Mouse (Mus musculus) limb, embryonic 10.5 days (tissue): Measurements from ENCODE around the gene Cacfd1. TPM values are rescaled to one million over a fixed set of nuclear protein-coding genes. Genes with fewer than 3 reads are reported as not detected.
A peak's percentile ranks its signal among the peaks of the same experiment; 100 is the strongest.

ENCODE experiments used
- DNase-seq: peaks from one replicate; pipeline ENCODE4 v3.0.0-alpha.2; 2017; ENCODE audit warnings: low spot score
- H3K27ac ChIP-seq: fragments of 300-500 bp; sonication (generic); 2 replicates; pipeline ENCODE4 v1.5.1; 2016; ENCODE audit warnings: mild to moderate bottlenecking
- H3K27me3 ChIP-seq: fragments of 300-500 bp; sonication (generic); 2 replicates; pipeline ENCODE4 v1.6.1; 2016; ENCODE audit warnings: low read depth, mild to moderate bottlenecking; ENCODE audit not compliant: poor library complexity, severe bottlenecking
- H3K36me3 ChIP-seq: fragments of 300-500 bp; sonication (generic); 2 replicates; pipeline ENCODE4 v1.6.1; 2016; ENCODE audit warnings: mild to moderate bottlenecking, moderate library complexity
- H3K4me1 ChIP-seq: fragments of 300-500 bp; sonication (generic); 2 replicates; pipeline ENCODE4 v1.6.1; 2016
- H3K4me3 ChIP-seq: fragments of 300-500 bp; sonication (generic); 2 replicates; pipeline ENCODE4 v1.5.1; 2016; ENCODE audit warnings: mild to moderate bottlenecking, moderate library complexity
- H3K9me3 ChIP-seq: fragments of 300-500 bp; sonication (generic); replicated peaks from 2 replicates; pipeline ENCODE4 v1.6.1; 2016; ENCODE audit warnings: mild to moderate bottlenecking
- WGBS: fragments of 180-500 bp; shearing (Covaris S2); methylation state at CpG from one replicate; pipeline ENCODE4 v1.1.7; 2016; 5-methylcytosine and 5-hydroxymethylcytosine counted together
- polyA plus RNA-seq: library from polyadenylated mRNA; unstranded; fragments of >200 nt; fragmentation: Nextera tagmentation; extraction: Ambion mirVana; gene quantifications from 2 replicates; pipeline ENCODE4 v1.2.1, GENCODE M21; 2016

Gene Cacfd1
- polyA plus RNA-seq, 1 experiment from 2014 or later, result 109 TPM

GRCm38 (mm10) chr2:27036003-27036402 is 26.3 kb downstream of the Cacfd1 start:
- DNase-seq, result no peak
- WGBS, result 75% methylated on average over 3 of the region's 3 CpGs
- H3K27me3 ChIP-seq, result no peaks in the 10 kb centered on the region
- no peak overlapping the region for H3K4me3 ChIP-seq
- H3K36me3 ChIP-seq, result no peaks in the 10 kb centered on the region
- no peak overlapping the region for H3K27ac ChIP-seq
- no peaks in the 10 kb centered on the region for H3K9me3 ChIP-seq
- H3K4me1 ChIP-seq, result peaks cover 8% of the 10 kb centered on the region; the same call in 1 of the 2 replicates

GRCm38 (mm10) chr2:27037008-27037407 is 27.3 kb downstream of the Cacfd1 start:
- no peak for DNase-seq
- WGBS, result 62% methylated on average over 4 of the region's 4 CpGs
- Histone ChIP-seq H3K4me3 (no peak overlapping the region), H3K27me3 (no peaks in the 10 kb centered on the region), H3K36me3 (no peaks in the 10 kb centered on the region), H3K4me1 (peaks cover 9% of the 10 kb centered on the region), H3K27ac (no peak overlapping the region), H3K9me3 (no peaks in the 10 kb centered on the region)

GRCm38 (mm10) chr2:27038596-27038995 is 28.9 kb downstream of the Cacfd1 start:
- WGBS, result under 1% methylated on average over 3 of the region's 3 CpGs
- Histone ChIP-seq H3K36me3 (no peaks in the 10 kb centered on the region), H3K27ac (no peak overlapping the region), H3K4me3 (no peak overlapping the region), H3K27me3 (0 out of 2 replicates have a peak, but pooled peaks cover 3% of the 10 kb centered on the region), H3K9me3 (no peaks in the 10 kb centered on the region), H3K4me1 (peaks cover 15% of the 10 kb centered on the region)
- peak; percentile 80 for DNase-seq

- WGBS, result 3% methylated on average over 1 of the region's 1 CpGs
- 0 out of 2 replicates have a peak, but pooled peaks cover 3% of the 10 kb centered on the region for H3K27me3 ChIP-seq
- no peak overlapping the region for H3K4me3 ChIP-seq
- H3K36me3 ChIP-seq, result no peaks in the 10 kb centered on the region
- H3K9me3 ChIP-seq, result no peaks in the 10 kb centered on the region
- no peak for DNase-seq
- H3K27ac ChIP-seq, result peak overlapping the region; percentile 3; the same call in 1 of the 2 replicates
- peaks cover 19% of the 10 kb centered on the region for H3K4me1 ChIP-seq
Observed at GRCm38 (mm10) chr2:27039286-27039685, 29.6 kb downstream of the Cacfd1 start.

- H3K4me1 ChIP-seq, result peaks cover 16% of the 10 kb centered on the region
- no peaks in the 10 kb centered on the region for H3K9me3 ChIP-seq
- H3K36me3 ChIP-seq, result no peaks in the 10 kb centered on the region
- no peak for DNase-seq
- H3K4me3 ChIP-seq, result no peak overlapping the region
- 0 out of 2 replicates have a peak, but pooled peaks cover 3% of the 10 kb centered on the region for H3K27me3 ChIP-seq
- peak overlapping the region; percentile 20; the same call in 1 of the 2 replicates for H3K27ac ChIP-seq
- WGBS, result 71% methylated on average over 8 of the region's 8 CpGs
Observed at GRCm38 (mm10) chr2:27042131-27042844, 32.6 kb downstream of the Cacfd1 start.

GRCm38 (mm10) chr2:27043461-27043860 is 33.7 kb downstream of the Cacfd1 start:
- 0 out of 2 replicates have a peak, but pooled peaks cover 3% of the 10 kb centered on the region for H3K27me3 ChIP-seq
- no peaks in the 10 kb centered on the region for H3K9me3 ChIP-seq
- WGBS, result 34% methylated on average over 3 of the region's 3 CpGs

GRCm38 (mm10) chr2:27044166-27044565 is 34.4 kb downstream of the Cacfd1 start:
- peak overlapping the region; percentile 54; the same call in 1 of the 2 replicates for H3K27ac ChIP-seq
- WGBS, result 71% methylated on average over 4 of the region's 4 CpGs

More at GRCm38 (mm10) chr2:27043461-27043860, 33.7 kb downstream of the Cacfd1 start:
- no peak overlapping the region for H3K4me3 ChIP-seq
- H3K27ac ChIP-seq, result no peak overlapping the region
- H3K4me1 ChIP-seq, result peaks cover 13% of the 10 kb centered on the region
- peak; percentile 89 for DNase-seq
- H3K36me3 ChIP-seq, result no peaks in the 10 kb centered on the region

GRCm38 (mm10) chr2:27044641-27045040 is 34.9 kb downstream of the Cacfd1 start:
- no peak overlapping the region for H3K27ac ChIP-seq
- WGBS, result 86% methylated on average over 3 of the region's 3 CpGs
- no peak overlapping the region for H3K4me3 ChIP-seq
- no peaks in the 10 kb centered on the region for H3K9me3 ChIP-seq
- DNase-seq, result no peak
- H3K27me3 ChIP-seq, result 0 out of 2 replicates have a peak, but pooled peaks cover 3% of the 10 kb centered on the region
- peaks cover 16% of the 10 kb centered on the region for H3K4me1 ChIP-seq
- H3K36me3 ChIP-seq, result no peaks in the 10 kb centered on the region

More at GRCm38 (mm10) chr2:27044166-27044565, 34.4 kb downstream of the Cacfd1 start:
- 0 out of 2 replicates have a peak, but pooled peaks cover 3% of the 10 kb centered on the region for H3K27me3 ChIP-seq
- DNase-seq, result no peak
- H3K36me3 ChIP-seq, result no peaks in the 10 kb centered on the region
- H3K4me1 ChIP-seq, result peaks cover 13% of the 10 kb centered on the region
- no peak overlapping the region for H3K4me3 ChIP-seq
- H3K9me3 ChIP-seq, result no peaks in the 10 kb centered on the region

GRCm38 (mm10) chr2:27045979-27046770 is 36.4 kb downstream of the Cacfd1 start:
- Histone ChIP-seq H3K36me3 (no peaks in the 10 kb centered on the region), H3K27ac (peak overlapping the region; percentile 21; the same call in 1 of the 2 replicates), H3K27me3 (0 out of 2 replicates have a peak, but pooled peaks cover 3% of the 10 kb centered on the region), H3K4me1 (peaks cover 19% of the 10 kb centered on the region), H3K9me3 (no peaks in the 10 kb centered on the region), H3K4me3 (no peak overlapping the region)
- no peak for DNase-seq
- WGBS, result 80% methylated on average over 8 of the region's 8 CpGs

- Histone ChIP-seq H3K27ac (no peak overlapping the region; the same call in 1 of the 2 replicates), H3K9me3 (no peaks in the 10 kb centered on the region), H3K36me3 (no peaks in the 10 kb centered on the region), H3K4me1 (peaks cover 6% of the 10 kb centered on the region), H3K4me3 (no peak overlapping the region), H3K27me3 (no peaks in the 10 kb centered on the region)
- no peak for DNase-seq
- WGBS, result 75% methylated on average over 6 of the region's 6 CpGs
Observed at GRCm38 (mm10) chr2:27049408-27049807, 39.7 kb downstream of the Cacfd1 start.

- peaks cover 40% of the 10 kb centered on the region for H3K4me1 ChIP-seq
- peak overlapping the region; percentile 38; the same call in 1 of the 2 replicates for H3K27ac ChIP-seq
Observed at GRCm38 (mm10) chr2:27058251-27058650, 48.5 kb downstream of the Cacfd1 start.

GRCm38 (mm10) chr2:27058751-27059150 is 49.0 kb downstream of the Cacfd1 start:
- Histone ChIP-seq H3K27ac (peak overlapping the region; percentile 38; the same call in 1 of the 2 replicates), H3K9me3 (no peaks in the 10 kb centered on the region), H3K4me3 (no peak overlapping the region), H3K27me3 (no peaks in the 10 kb centered on the region), H3K36me3 (no peaks in the 10 kb centered on the region), H3K4me1 (peaks cover 40% of the 10 kb centered on the region)
- no peak for DNase-seq
- 26% methylated on average over 12 of the region's 12 CpGs for WGBS

More at GRCm38 (mm10) chr2:27058251-27058650, 48.5 kb downstream of the Cacfd1 start:
- Histone ChIP-seq H3K27me3 (no peaks in the 10 kb centered on the region), H3K36me3 (no peaks in the 10 kb centered on the region), H3K4me3 (no peak overlapping the region), H3K9me3 (no peaks in the 10 kb centered on the region)
- WGBS, result 36% methylated on average over 4 of the region's 4 CpGs
- no peak for DNase-seq
